Mouse (Mus musculus) embryonic fibroblast, embryonic 13.5 days (primary cell): Measurements from ENCODE around the gene Fas. TPM values are rescaled to one million over a fixed set of nuclear protein-coding genes. Genes with fewer than 3 reads are reported as not detected.

Experiments used
- H3K27ac ChIP-seq: 2 replicates; pipeline ENCODE4 v1.5.1; 2012; ENCODE audit warnings: low read length, control low read depth, inconsistent platforms; ENCODE audit not compliant: insufficient read depth
- H3K4me1 ChIP-seq: 2 replicates; pipeline ENCODE4 v1.6.1; 2011; ENCODE audit warnings: low read length; ENCODE audit not compliant: control insufficient read depth, insufficient read depth
- H3K4me3 ChIP-seq: 2 replicates; pipeline ENCODE4 v1.5.1; 2011; ENCODE audit warnings: mild to moderate bottlenecking, control low read depth, low read length; ENCODE audit not compliant: insufficient read depth
- CTCF ChIP-seq: IDR thresholded peaks from 2 replicates; pipeline ENCODE4 v1.5.1; 2011; ENCODE audit warnings: mild to moderate bottlenecking, control low read depth, low read length, moderate library complexity, borderline replicate concordance; ENCODE audit not compliant: insufficient read depth
- POLR2A ChIP-seq: IDR thresholded peaks from 2 replicates; pipeline ENCODE4 v1.6.1; 2011; ENCODE audit warnings: low read depth, mild to moderate bottlenecking, control low read depth, low read length, moderate library complexity
- polyA plus RNA-seq: library from polyadenylated mRNA; stranded (reverse); fragments of >200 nt; gene quantifications from 2 replicates; pipeline ENCODE4 v1.2.4, GENCODE M21; 2011; ENCODE audit warnings: low read depth; ENCODE audit not compliant: missing spikeins, insufficient read length

Gene Fas
- polyA plus RNA-seq, 1 experiment: 27.9 TPM

DNA sequence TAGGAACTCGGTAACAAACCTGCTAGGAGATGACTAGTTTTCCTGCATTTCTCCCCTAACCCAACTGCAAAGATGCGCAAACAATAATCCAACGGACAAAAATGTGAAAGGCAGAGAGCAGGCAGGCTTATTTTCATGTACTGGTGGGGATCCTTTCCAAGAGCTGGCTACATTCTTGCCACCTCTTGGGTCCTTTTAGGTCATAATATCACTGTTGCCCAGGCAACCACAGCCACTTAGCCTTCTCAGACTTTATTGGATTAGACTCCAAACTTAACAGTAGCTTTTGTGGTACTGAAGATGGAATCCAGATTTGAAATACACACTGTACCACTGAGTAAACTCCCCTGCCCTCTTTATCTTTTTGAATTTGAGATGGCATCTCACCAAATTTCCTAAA is 12.4 kb upstream of the Fas start:
- TF ChIP-seq POLR2A (no peak), CTCF (no peak)
- no peak overlapping the region for H3K27ac ChIP-seq
- no peak overlapping the region for H3K4me3 ChIP-seq
- no peaks in the 10 kb centered on the region for H3K4me1 ChIP-seq

DNA sequence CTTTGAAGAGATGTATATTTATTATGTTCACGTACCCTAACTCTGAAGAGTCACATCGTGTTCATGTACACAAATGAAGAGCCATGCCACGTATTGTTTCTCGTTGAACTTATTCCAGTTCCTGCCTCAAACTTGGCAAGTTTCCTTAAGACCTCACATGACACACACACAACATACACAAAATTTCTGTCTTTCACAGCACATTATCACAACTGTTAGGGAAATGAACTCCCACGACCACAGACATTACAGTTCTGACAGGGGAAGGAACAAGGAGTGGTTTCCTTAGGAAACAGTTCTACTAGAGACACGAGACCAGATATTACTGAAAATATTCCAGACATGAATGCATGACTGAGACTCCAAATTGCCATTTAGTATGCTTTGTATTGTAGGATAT is 6.9 kb upstream of the Fas start:
- Histone ChIP-seq H3K27ac (no peak overlapping the region), H3K4me1 (no peaks in the 10 kb centered on the region), H3K4me3 (no peak overlapping the region)
- TF ChIP-seq POLR2A (no peak), CTCF (no peak)

DNA sequence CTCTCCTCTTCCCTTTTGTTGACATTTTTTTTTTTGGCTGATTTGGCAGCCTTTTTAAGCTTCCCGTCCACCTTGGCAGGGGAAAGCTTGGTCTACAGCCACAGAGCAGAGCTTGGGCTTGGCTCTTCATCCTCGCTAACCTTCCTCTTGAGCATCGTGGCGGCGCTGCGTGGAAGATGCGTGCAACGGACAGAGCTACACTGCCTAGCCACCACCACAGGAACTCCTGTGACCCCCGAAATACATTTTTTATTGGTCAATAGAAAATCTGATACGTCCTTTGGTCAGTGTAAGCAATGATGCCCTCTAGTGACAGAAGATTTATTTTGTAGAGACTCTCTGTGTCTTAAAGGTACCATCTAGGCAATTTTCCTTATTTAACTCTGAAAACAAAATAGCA is 6.1 kb upstream of the Fas start:
- Histone ChIP-seq H3K4me3 (no peak overlapping the region), H3K27ac (no peak overlapping the region), H3K4me1 (no peaks in the 10 kb centered on the region)
- TF ChIP-seq POLR2A (no peak), CTCF (no peak)

DNA sequence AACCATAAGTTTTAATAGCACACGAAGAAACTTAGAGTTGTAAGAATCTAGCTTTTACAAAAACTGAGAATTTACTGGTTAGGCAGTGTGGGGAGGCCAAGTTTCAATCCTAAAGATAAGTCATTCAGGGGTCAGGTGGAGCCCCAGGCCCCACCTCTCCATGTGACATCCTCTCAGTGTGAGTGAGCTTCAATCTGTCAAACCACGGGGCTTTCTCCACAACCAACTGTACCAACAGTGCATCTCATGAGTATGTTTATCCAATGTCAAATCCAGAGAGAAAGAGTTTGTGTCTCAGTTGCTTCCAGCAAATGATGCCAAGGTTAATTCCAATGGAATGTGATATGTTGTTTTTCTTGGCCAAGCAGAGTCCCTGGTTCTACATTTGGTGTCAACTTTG is 5.6 kb upstream of the Fas start:
- TF ChIP-seq CTCF (no peak), POLR2A (no peak)
- H3K4me3 ChIP-seq: no peak overlapping the region
- no peaks in the 10 kb centered on the region for H3K4me1 ChIP-seq
- no peak overlapping the region for H3K27ac ChIP-seq

DNA sequence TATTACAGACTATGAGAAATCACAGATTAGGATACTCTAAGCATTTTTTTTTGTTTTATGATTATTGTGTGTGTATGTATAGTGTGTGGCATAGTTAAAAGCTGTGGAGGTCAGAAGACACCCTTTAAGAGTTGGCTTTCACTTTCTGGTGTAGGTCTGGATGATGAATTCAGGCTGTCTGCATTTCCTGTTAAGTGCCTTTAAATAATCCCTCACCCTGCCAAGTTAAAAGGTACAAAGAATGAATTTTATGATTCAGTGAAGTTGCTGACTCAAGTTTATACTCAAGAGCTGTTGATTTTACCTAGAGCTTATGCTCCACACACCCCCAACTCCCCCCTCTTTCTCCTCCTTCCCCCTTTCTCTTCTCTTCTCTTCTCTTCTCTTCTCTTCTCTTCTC is 3.2 kb upstream of the Fas start:
- no peak overlapping the region for H3K27ac ChIP-seq
- no peaks in the 10 kb centered on the region for H3K4me1 ChIP-seq
- no peak for TF ChIP-seq CTCF
- no peak for TF ChIP-seq POLR2A
- H3K4me3 ChIP-seq: no peak overlapping the region

DNA sequence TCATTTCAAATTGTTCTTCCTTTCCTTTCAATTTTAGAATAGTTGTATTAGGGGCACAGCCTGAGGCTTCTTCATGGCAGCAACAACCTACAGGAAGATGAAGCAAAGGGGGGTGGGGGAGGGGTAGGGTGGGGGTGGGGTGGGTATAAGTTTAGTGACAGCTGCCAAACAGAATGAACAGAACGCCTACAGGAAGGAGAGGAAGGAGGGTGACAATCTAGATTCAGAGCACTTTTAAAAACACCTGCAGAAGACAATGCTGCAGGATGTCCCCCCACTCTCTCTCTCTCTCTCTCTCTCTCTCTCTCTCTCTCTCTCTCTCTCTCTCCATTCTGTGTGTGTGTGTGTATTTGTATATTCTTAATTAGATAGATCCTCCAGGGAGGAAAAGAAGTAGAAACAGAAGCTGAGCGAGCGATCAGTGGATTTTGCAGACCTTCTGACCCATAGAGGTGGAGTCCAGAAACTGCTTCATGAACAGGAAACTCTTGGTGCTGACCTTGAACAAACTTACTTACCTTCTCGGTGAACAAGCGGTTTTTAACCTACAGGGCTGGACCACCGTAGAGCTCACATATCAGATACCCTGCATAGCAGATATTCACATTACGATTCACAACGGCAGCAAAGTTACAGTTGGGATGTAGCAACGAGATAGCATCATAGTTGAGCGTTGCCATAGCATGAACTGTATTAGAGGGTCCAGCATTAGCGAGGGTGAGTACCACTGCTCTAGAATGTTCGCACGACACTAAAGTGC is 2.6 kb upstream of the Fas start:
- Histone ChIP-seq H3K27ac (no peak overlapping the region), H3K4me1 (no peaks in the 10 kb centered on the region), H3K4me3 (no peak overlapping the region)
- TF ChIP-seq POLR2A: no peak
- TF ChIP-seq CTCF: no peak

DNA sequence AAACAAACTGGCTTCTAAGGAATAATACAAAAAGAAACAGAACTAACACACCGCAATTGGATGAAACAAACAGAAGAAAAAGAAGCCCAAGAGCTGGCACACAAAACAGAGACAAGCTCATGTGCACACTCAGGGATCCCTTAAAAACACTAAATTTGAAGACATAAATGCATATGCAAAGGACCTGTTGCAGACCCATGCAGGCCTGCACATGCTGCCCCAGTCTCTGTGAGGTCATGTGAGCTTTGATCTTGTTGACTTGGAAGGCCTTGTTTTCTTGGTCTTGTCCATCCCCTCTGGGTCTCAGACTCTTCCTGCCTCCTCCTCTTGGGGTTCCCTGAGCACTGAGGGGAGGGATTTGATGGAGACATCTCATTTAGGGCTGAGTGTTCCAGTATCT is 1.8 kb upstream of the Fas start:
- TF ChIP-seq POLR2A: no peak
- TF ChIP-seq CTCF: no peak
- H3K4me1 ChIP-seq: no peaks in the 10 kb centered on the region
- no peak overlapping the region for H3K4me3 ChIP-seq
- H3K27ac ChIP-seq: no peak overlapping the region

DNA sequence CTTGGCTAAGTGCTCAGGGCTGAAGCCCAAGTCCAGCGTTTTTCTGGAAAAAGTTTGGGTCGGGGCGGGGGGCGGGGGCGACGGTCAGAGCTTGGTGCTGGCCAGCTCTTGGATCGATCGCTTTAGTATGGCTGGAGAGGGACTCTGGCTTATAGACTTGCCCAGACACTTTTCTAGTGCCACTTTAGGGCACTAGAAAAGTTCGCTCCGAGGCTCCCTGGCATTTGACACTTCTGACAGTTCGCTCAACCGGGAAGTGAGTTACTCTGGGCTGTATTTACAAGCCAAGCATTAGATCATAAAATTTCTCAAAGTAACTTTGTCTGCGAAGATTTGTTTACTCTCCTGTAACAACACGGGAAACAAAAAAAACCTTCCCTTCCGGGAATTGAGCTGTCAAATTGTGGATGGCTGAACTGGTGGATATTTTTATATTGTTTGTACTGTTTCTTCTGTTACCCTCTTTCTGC is 441 bp downstream of the Fas start:
- Histone ChIP-seq H3K4me1 (no peaks in the 10 kb centered on the region), H3K27ac (no peak overlapping the region), H3K4me3 (peak overlapping the region; percentile 46)
- TF ChIP-seq CTCF: no peak
- no peak for TF ChIP-seq POLR2A

DNA sequence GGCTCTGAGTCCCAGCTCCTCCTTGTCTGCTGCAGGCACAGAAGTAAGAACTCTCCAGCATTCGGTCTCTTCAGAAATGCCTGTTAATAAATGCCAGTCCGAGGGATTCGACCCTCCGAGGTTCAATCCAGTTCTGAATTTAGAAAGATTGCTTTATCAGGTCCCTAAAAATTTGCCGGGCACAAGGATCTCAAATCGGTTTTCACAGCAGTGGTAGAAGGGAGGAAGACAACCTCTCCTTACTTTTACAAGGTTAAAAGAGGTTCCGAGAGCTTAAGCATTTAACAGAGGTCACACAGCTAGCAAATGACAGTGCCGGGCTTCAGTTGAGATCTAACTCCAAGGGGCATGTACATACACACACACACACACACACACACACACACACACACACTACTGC is 913 bp downstream of the Fas start:
- no peak for TF ChIP-seq POLR2A
- no peak for TF ChIP-seq CTCF
- Histone ChIP-seq H3K4me1 (no peaks in the 10 kb centered on the region), H3K4me3 (peak overlapping the region; percentile 46), H3K27ac (no peak overlapping the region)

DNA sequence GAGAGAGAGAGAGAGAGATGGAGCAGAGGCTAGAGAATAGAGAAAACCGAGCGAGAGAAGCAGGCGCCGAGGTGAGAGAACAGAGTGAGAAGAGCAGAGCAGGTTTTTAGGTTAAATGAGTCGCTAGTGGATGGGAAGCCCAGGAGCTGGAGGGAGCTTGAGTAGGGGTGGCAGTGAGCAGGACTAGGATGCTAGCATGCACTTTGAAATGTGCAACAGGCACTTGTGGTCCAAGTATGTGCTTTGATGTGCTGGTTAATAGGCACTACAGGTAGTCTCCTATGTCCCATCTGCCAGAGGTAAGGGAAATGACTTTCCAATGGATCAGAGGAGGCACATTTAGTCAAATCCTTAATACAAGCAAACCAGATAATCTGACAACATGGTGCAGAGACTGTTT is 1.5 kb downstream of the Fas start:
- H3K27ac ChIP-seq: no peak overlapping the region
- no peaks in the 10 kb centered on the region for H3K4me1 ChIP-seq
- TF ChIP-seq POLR2A (no peak), CTCF (no peak)
- H3K4me3 ChIP-seq: no peak overlapping the region

DNA sequence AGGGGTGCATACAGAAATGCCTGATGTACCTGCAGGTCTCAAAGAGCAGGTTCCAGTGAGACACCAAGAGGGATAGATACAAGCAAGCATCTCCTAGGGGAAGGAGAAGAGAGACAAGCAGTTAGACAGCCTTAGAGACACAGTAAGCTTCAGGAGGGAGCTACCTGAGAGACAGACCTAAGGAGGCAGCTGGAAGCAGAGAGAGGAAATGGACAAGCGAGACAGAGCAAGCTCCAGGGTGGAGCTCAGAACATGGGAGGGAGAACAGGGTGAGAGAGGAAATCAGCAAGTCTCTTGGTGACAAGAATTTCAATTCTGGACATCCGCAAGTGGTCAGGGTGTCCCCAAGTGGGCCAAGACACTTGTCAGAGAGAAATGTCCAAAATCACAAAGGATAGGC is 2.2 kb downstream of the Fas start:
- no peak for TF ChIP-seq CTCF
- no peak for TF ChIP-seq POLR2A
- no peak overlapping the region for H3K27ac ChIP-seq
- H3K4me1 ChIP-seq: no peaks in the 10 kb centered on the region
- no peak overlapping the region for H3K4me3 ChIP-seq
